Mouse (Mus musculus): ENCODE results near the gene Pde1b. TPM values are rescaled to one million over a fixed set of nuclear protein-coding genes. Genes with fewer than 3 reads are reported as not detected.
A peak's percentile ranks its signal among the peaks of the same experiment; 100 is the strongest.

Pde1b gene
- polyA plus RNA-seq (2014; fragmentation: Nextera tagmentation; extraction: Ambion mirVana): 6.1 and 7.2 TPM in 2 replicates

DNA sequence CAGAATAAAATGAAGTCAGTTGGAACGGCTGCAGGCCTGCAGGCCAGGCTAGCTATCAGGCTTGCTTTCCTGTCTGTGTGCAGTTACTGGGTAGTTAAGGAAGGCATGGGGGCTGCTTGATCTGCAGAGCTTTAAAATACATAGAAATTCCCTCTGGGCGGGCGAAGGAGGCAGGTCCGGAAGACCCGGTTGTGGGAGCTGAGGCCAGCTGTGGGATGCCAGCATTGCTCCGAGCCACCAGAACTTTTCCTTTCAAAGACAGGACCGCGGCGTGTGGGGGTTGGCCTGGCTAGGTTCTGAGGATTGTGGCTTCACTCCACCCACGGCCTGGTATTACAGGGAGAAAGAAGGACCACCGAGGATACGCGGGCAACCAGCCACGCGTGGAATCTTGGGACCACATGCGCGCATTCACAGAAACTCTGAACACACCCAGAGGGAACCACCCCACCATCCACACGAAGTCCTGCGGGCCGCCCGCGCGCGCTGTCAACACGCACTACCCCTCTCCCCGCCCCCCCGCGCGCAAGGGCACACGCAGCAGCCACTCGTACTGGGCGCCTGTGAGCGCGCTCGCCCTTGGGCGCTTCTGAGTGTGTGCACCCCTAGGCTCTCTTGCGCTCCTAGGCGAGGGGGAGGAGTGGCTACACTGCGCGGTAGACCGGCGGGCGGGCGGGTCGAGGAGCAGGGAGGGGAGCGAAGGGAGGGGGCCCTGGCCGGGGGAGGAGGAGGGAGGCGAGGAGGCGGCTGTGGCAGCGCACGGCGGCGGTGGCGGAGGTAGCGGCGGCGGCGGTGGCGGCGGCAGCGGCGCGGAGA is at the start of gene Pde1b:
TSS of gene Pde1b (plus strand) at position 600 of the 816 bp plus-strand sequence.
- Histone ChIP-seq H3K27me3 (replicated peaks; ENCODE audit: control insufficient read depth, insufficient read depth, low read length) (peaks cover 23% of the 10 kb centered on the region), H3K9ac (ENCODE audit: low read depth, low read length) (peak within 1 kb of the TSS; percentile 73), H3K9me3 (ENCODE audit: control insufficient read depth, low read length) (no peaks in the 10 kb centered on the region), H3K36me3 (ENCODE audit: control insufficient read depth, insufficient read depth, low read length) (no peaks in the 10 kb centered on the region), H3K4me2 (ENCODE audit: low read depth, low read length) (peak within 1 kb of the TSS; percentile 97), H3K4me3 (ENCODE audit: low read depth, low read length) (peak within 1 kb of the TSS; percentile 59), H3K27ac (replicated peaks; ENCODE audit: low read depth, low read length) (peak within 1 kb of the TSS; percentile 24), H3K4me1 (ENCODE audit: control insufficient read depth, insufficient read depth, low read length) (peaks cover 11% of the 10 kb centered on the region)
- DNase-seq (ENCODE audit: low spot score) (peak; percentile 80), ATAC-seq (ENCODE audit: low read depth) (peak; percentile 94)
- WGBS: 2% methylated on average over 26 of the region's 63 CpGs

DNA sequence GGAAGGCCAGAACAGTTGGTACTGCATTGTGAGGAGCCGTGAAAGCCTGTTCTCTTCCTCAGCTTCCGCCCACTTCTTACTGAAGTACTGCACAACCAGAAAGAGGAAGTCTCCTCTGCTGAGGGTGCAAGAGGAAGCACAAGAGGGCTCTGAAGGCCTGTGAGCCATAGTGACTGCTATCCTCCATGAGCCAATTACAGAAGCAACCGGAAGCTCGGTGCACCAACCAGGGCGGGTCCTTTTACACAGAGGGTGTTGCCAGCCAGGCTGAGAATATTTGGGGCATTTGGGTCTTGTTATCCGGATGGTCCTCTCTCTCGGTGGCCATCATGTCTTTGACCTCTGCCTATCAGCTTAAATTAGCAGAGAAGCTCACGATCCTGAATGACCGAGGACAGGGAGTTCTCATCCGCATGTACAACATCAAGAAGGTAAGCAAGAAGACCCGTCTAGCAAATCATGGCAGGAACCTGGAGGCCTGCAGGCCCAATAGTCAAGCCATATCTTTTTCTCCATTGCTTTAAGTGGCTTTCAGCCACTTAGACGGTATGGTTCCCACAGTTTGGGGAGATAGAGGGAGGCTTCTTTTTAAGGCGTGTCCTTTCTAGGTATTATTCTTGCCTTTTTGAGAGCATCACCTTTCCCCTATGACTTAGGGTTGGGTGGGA is 49.1 kb upstream of the Pde1b start, which contains the start of gene Nckap1l:
TSS of gene Nckap1l (plus strand) at position 244 of the 668 bp plus-strand sequence.
- Histone ChIP-seq H3K36me3 (ENCODE audit: control insufficient read depth, insufficient read depth, low read length) (no peaks in the 10 kb centered on the region), H3K27me3 (replicated peaks; ENCODE audit: control insufficient read depth, insufficient read depth, low read length) (no peaks in the 10 kb centered on the region), H3K4me1 (ENCODE audit: control insufficient read depth, insufficient read depth, low read length) (no peaks in the 10 kb centered on the region), H3K9ac (ENCODE audit: low read depth, low read length) (no peak within 1 kb of the TSS), H3K9me3 (ENCODE audit: control insufficient read depth, low read length) (no peaks in the 10 kb centered on the region), H3K27ac (replicated peaks; ENCODE audit: low read depth, low read length) (no peak within 1 kb of the TSS), H3K4me2 (ENCODE audit: low read depth, low read length) (no peak within 1 kb of the TSS), H3K4me3 (ENCODE audit: low read depth, low read length) (no peak within 1 kb of the TSS)
- ATAC-seq (ENCODE audit: low read depth): no peak
- WGBS: 86% methylated on average over 13 of the region's 13 CpGs
- DNase-seq (ENCODE audit: low spot score): peak; percentile 9

DNA sequence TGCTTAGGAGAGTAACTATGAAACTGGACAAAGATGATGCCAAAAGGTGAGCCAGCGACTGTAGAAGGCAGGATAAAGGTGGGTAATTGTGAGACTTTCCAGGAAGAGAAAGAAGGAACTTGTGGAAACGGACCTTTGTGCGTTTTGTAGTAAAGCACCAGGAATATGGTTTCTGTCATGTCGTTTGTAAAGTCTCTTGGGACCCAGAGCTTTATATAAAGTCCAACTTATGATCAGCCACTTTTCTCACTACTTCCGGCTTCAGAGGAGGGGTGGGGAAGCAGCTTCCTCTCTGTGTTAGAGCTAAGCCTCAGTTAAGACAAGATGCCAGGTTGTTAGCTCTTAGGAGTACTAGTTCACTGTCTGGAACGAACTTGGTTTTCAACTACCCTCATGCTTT is 48.4 kb upstream of the Pde1b start:
- Histone ChIP-seq H3K27me3 (replicated peaks; ENCODE audit: control insufficient read depth, insufficient read depth, low read length) (no peaks in the 10 kb centered on the region), H3K4me1 (ENCODE audit: control insufficient read depth, insufficient read depth, low read length) (no peaks in the 10 kb centered on the region), H3K9me3 (ENCODE audit: control insufficient read depth, low read length) (no peaks in the 10 kb centered on the region), H3K27ac (replicated peaks; ENCODE audit: low read depth, low read length) (no peak overlapping the region), H3K36me3 (ENCODE audit: control insufficient read depth, insufficient read depth, low read length) (no peaks in the 10 kb centered on the region), H3K4me2 (ENCODE audit: low read depth, low read length) (no peak overlapping the region), H3K9ac (ENCODE audit: low read depth, low read length) (no peak overlapping the region), H3K4me3 (ENCODE audit: low read depth, low read length) (no peak overlapping the region)
- DNase-seq (ENCODE audit: low spot score) (no peak), ATAC-seq (ENCODE audit: low read depth) (no peak)
- WGBS: 78% methylated on average over 6 of the region's 6 CpGs

DNA sequence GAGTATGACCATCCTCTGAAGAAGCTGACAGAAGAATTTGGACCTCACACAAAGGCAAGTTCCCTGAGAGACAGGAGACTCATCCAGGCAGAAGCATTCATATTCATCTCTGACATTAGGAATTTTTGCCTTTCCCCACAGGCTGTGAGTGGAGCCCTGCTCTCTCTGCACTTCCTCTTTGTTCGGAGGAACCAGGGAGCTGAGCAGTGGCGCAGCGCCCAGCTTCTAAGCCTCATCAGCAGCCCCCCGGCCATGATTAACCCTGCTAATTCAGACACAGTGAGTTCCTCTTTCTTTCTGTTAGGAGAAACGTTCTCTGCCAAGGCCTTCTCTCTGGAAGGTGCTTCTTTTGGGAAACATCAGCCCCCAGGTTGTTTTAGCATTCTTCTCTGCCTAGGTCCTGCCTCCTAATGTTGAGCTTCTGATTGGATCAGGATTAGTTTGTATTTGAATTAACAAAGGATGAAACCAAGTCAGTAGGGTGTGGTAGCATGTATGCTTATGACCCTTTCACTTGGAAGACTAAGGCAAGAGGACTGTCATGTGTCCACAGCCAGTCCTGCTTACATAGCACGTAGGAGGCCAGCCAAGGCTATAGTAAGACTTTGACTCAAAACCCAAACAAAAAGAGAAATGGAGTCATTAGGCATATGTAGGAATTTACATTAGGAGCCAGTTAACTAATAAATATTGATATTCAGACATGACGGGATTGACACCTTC is 40.1 kb upstream of the Pde1b start:
- no peak for ATAC-seq (ENCODE audit: low read depth)

DNA sequence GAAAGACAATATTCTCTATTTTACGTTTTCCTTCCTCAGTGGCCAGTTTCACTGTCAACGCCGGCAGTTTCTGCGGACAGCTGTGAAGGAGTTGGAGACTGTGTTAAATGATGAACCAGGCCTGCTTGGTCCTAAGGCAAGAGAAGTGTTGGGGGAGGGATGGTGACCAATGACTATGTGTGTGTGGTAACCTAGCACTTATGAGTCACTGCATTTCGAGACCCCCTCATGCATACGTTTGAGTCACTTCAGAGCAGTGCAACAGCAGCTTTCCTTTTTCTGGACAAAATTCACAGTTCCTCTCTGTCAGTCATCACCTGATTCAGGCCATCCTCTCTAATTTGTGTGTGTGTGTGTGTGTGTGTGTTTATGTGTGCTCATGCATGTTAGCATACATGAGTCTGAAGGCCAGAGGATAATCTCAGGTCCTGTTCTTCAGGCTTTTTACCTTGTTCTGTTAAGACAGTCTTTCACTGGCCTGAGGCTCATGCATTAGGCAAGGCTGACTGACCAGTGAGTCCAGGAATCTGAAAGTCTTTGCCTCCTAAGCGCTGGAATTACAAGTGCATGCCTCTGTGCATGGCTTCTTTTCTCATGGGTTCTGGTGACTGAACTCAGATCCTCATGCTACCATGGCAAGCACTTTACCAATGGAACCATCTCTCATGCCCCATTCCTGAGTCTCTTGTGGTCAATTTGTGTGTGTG is 31.2 kb upstream of the Pde1b start:
- no peak overlapping the region for H3K4me3 ChIP-seq (ENCODE audit: low read depth, low read length)
- no peaks in the 10 kb centered on the region for H3K27me3 ChIP-seq (replicated peaks; ENCODE audit: control insufficient read depth, insufficient read depth, low read length)
- 75% methylated on average over 7 of the region's 7 CpGs for WGBS
- no peak overlapping the region for H3K4me2 ChIP-seq (ENCODE audit: low read depth, low read length)
- no peak for ATAC-seq (ENCODE audit: low read depth)
- no peak overlapping the region for H3K27ac ChIP-seq (replicated peaks; ENCODE audit: low read depth, low read length)
- no peak overlapping the region for H3K9ac ChIP-seq (ENCODE audit: low read depth, low read length)
- no peak for DNase-seq (ENCODE audit: low spot score)
- H3K4me1 ChIP-seq (ENCODE audit: control insufficient read depth, insufficient read depth, low read length): no peaks in the 10 kb centered on the region
- no peaks in the 10 kb centered on the region for H3K36me3 ChIP-seq (ENCODE audit: control insufficient read depth, insufficient read depth, low read length)
- no peaks in the 10 kb centered on the region for H3K9me3 ChIP-seq (ENCODE audit: control insufficient read depth, low read length)

More for the DNA sequence above, 40.1 kb upstream of the Pde1b start:
- Histone ChIP-seq H3K4me2 (ENCODE audit: low read depth, low read length) (no peak overlapping the region), H3K9me3 (ENCODE audit: control insufficient read depth, low read length) (no peaks in the 10 kb centered on the region), H3K4me3 (ENCODE audit: low read depth, low read length) (no peak overlapping the region), H3K27ac (replicated peaks; ENCODE audit: low read depth, low read length) (no peak overlapping the region), H3K36me3 (ENCODE audit: control insufficient read depth, insufficient read depth, low read length) (no peaks in the 10 kb centered on the region), H3K4me1 (ENCODE audit: control insufficient read depth, insufficient read depth, low read length) (no peaks in the 10 kb centered on the region), H3K27me3 (replicated peaks; ENCODE audit: control insufficient read depth, insufficient read depth, low read length) (no peaks in the 10 kb centered on the region), H3K9ac (ENCODE audit: low read depth, low read length) (no peak overlapping the region)
- peak; percentile 33 for DNase-seq (ENCODE audit: low spot score)
- WGBS: 58% methylated on average over 7 of the region's 7 CpGs

DNA sequence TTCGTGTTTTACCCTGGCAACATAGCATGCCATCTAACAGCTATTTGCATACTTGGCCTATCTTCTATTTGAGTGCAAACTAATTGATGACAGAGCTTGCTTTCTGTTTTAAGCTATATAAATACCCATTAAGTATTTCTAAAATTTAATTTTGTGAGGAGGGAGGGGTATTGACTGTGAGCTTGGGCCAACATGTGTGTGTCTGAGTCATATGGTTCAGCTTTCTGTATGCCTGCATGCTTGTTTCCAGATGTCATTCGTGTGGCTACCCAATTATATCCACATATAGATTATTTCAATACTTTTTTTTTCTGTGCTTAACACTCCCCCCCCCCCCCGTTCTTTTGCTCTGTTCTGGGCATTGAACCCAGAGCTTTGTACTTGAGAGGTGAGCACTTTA is 30.6 kb upstream of the Pde1b start:
- WGBS: 50% methylated on average over 3 of the region's 3 CpGs
- no peak overlapping the region for H3K4me3 ChIP-seq (ENCODE audit: low read depth, low read length)
- no peaks in the 10 kb centered on the region for H3K4me1 ChIP-seq (ENCODE audit: control insufficient read depth, insufficient read depth, low read length)
- no peak overlapping the region for H3K9ac ChIP-seq (ENCODE audit: low read depth, low read length)
- H3K9me3 ChIP-seq (ENCODE audit: control insufficient read depth, low read length): no peaks in the 10 kb centered on the region
- ATAC-seq (ENCODE audit: low read depth): no peak
- H3K27ac ChIP-seq (replicated peaks; ENCODE audit: low read depth, low read length): no peak overlapping the region
- no peaks in the 10 kb centered on the region for H3K27me3 ChIP-seq (replicated peaks; ENCODE audit: control insufficient read depth, insufficient read depth, low read length)
- no peak overlapping the region for H3K4me2 ChIP-seq (ENCODE audit: low read depth, low read length)
- DNase-seq (ENCODE audit: low spot score): peak; percentile 20
- no peaks in the 10 kb centered on the region for H3K36me3 ChIP-seq (ENCODE audit: control insufficient read depth, insufficient read depth, low read length)

GRCm38 (mm10) chr15:103473182-103473581 is 29.7 kb upstream of the Pde1b start:
- Histone ChIP-seq H3K36me3 (ENCODE audit: control insufficient read depth, insufficient read depth, low read length) (no peaks in the 10 kb centered on the region), H3K27me3 (replicated peaks; ENCODE audit: control insufficient read depth, insufficient read depth, low read length) (no peaks in the 10 kb centered on the region), H3K9me3 (ENCODE audit: control insufficient read depth, low read length) (no peaks in the 10 kb centered on the region), H3K27ac (replicated peaks; ENCODE audit: low read depth, low read length) (no peak overlapping the region), H3K4me2 (ENCODE audit: low read depth, low read length) (no peak overlapping the region), H3K4me3 (ENCODE audit: low read depth, low read length) (no peak overlapping the region), H3K9ac (ENCODE audit: low read depth, low read length) (no peak overlapping the region), H3K4me1 (ENCODE audit: control insufficient read depth, insufficient read depth, low read length) (no peaks in the 10 kb centered on the region)
- no peak for DNase-seq (ENCODE audit: low spot score)
- 82% methylated on average over 7 of the region's 7 CpGs for WGBS
- no peak for ATAC-seq (ENCODE audit: low read depth)

GRCm38 (mm10) chr15:103473769-103474168 is 29.1 kb upstream of the Pde1b start:
- 71% methylated on average over 5 of the region's 5 CpGs for WGBS
- H3K9ac ChIP-seq (ENCODE audit: low read depth, low read length): no peak overlapping the region
- H3K4me1 ChIP-seq (ENCODE audit: control insufficient read depth, insufficient read depth, low read length): no peaks in the 10 kb centered on the region
- no peaks in the 10 kb centered on the region for H3K36me3 ChIP-seq (ENCODE audit: control insufficient read depth, insufficient read depth, low read length)
- no peak overlapping the region for H3K4me2 ChIP-seq (ENCODE audit: low read depth, low read length)
- H3K9me3 ChIP-seq (ENCODE audit: control insufficient read depth, low read length): no peaks in the 10 kb centered on the region
- ATAC-seq (ENCODE audit: low read depth): no peak
- DNase-seq (ENCODE audit: low spot score): no peak
- no peaks in the 10 kb centered on the region for H3K27me3 ChIP-seq (replicated peaks; ENCODE audit: control insufficient read depth, insufficient read depth, low read length)
- H3K4me3 ChIP-seq (ENCODE audit: low read depth, low read length): no peak overlapping the region
- H3K27ac ChIP-seq (replicated peaks; ENCODE audit: low read depth, low read length): no peak overlapping the region
